Mouse (Mus musculus) c-Kit-positive CD71-positive TER-119-negative erythroid progenitor cells, embryonic 14.5 days (primary cell): ENCODE measurements around the gene Stoml2.

Experiments
- DNase-seq: peaks from one replicate; pipeline ENCODE4 v3.0.0-alpha.2; 2013; ENCODE audit warnings: low read depth

Stoml2 gene

DNA sequence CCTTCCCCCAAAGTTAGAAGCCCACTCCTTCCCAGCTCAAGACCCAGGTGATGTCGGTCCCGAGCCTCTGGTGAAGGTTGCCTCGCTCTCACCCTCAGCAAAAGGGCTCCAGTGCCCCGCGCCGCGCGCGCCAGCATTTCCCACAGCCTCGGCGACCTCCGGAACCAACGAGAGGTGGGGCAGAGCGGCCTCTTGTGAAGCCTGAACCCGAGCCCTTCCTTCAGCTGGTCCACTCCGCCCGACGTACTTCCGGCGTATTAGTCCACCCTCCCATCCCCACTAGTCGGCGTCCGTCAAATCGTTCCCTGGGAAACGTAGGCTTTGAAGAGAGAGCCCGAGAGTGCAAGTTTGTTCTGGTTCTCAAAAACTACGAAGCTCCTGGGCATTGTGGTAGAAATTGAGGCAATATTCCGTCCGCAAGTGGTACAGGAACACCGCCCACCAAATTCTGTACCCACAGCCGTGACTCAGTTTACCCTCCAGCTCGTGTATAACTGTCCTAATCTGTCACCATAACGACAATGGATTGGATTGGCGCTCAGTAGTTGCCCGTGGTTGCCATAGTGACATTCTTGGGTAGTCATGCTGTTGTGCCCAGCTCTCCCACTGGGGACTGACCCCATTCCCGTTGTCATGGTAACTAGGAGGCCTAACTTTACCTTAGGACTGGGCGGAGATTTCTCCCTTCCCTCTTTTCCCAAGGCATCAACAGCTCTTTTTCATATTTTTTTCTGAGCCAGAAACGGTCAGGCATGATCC is at the start of gene Stoml2:
TSS of gene Stoml2 (minus strand) at position 474 of the 759 bp plus-strand sequence.
- peak; percentile 90 for DNase-seq

DNA sequence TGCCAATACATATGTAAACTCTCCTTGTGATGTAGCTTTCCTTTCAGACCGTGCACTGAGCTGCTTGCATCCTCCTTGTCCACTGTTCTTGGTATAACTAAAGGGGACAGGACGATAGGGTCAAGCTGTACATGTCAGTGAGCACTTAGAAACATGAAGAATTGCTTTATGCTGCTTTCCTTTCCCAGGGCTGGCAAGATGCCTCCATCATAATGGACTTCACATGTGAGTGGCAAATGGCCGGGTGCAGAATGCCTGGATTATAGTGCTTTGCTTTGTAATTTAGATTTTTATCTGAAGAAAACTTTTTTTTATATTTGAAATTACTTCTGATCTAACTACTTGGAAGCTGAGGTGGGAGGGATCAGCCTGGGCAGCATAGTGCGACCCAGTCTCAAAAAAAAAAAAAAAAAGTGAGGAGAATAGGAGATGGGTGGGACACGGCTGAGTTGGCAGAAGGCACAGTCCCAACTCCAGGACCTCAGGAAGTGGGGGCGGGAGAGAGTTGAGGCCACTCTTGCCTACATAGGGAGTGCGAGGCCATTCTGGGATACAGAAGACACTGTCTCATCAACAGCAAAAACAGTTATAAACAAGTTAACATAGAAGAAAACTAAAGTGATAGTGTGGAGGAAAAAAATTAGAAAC is 46.7 kb upstream of the Stoml2 start:
- no peak for DNase-seq

DNA sequence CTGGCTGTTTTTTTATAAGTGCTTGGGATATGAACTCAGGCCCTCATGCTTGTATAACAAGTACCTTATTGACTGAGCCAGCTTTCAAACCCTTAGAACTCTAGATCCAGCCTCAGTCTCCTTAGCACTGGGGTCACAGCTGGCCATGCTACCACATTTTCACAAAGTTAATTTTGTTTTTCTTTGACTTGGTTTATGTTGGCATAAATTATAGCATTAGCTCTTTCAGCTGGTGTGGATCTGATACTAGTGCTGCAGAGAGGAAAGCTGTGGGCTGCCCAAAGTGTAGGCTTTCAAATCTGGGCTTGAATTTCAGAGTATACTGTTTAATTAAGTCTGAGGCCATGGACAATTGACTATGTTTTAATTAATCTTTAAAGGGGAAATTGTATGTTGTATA is 43.4 kb upstream of the Stoml2 start:
- no peak for DNase-seq

DNA sequence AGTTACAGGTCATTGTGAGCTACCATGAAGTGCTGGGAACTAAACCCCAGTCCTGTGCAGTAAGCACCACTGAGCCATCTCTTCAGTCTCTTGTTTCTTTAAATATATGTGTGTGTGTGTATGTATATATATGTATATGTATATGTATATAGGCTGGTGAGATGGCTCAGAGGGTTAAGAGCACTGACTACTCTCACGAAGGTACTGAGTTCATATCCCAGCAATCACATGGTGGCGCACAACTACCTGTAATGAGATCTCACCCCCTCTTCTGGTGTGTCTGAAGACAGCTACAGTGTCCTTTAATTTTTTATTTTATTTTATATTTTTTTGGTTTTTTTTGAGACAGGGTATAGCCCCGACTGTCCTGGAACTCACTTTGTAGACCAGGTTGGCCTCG is 34.0 kb upstream of the Stoml2 start:
- DNase-seq, result no peak

DNA sequence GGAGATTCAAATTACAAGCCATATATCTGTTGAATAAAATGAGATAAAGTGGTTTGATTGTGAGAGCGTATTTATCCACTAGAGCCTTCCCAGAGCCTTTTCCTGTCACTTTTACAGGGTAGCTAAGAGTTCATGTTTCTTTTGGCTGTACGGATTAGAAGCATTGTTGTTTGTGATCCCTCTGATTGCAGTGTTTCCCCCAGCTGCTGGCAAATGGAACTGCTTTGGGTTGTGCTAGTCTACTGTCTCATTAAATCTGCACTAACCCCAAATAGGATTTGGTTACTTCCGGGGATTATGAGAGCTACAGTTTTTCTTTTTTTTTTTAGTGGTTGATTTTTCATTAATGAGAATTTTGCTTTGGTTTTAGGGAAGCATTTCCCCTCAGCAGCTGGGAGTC is 28.8 kb upstream of the Stoml2 start:
- DNase-seq, result no peak

DNA sequence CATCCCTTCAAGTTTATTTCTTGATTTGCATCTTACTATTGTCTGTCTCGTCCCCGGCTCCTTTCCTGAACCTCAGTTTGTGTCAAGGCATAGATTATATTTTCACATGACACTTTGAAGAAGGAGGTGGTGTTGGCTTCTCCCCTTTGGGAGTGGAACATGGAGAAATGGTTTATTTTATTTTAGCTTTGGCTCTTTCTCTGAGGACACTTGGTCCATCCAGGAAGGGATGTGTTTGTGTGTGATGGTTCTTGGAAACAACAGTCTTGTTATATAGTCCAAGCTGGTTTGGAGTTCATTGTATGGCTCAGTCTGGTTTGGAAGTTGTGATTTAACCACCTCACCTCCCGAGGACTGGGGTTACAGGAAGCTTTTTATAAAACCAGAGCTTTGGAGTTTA is 28.2 kb upstream of the Stoml2 start:
- DNase-seq, result no peak

DNA sequence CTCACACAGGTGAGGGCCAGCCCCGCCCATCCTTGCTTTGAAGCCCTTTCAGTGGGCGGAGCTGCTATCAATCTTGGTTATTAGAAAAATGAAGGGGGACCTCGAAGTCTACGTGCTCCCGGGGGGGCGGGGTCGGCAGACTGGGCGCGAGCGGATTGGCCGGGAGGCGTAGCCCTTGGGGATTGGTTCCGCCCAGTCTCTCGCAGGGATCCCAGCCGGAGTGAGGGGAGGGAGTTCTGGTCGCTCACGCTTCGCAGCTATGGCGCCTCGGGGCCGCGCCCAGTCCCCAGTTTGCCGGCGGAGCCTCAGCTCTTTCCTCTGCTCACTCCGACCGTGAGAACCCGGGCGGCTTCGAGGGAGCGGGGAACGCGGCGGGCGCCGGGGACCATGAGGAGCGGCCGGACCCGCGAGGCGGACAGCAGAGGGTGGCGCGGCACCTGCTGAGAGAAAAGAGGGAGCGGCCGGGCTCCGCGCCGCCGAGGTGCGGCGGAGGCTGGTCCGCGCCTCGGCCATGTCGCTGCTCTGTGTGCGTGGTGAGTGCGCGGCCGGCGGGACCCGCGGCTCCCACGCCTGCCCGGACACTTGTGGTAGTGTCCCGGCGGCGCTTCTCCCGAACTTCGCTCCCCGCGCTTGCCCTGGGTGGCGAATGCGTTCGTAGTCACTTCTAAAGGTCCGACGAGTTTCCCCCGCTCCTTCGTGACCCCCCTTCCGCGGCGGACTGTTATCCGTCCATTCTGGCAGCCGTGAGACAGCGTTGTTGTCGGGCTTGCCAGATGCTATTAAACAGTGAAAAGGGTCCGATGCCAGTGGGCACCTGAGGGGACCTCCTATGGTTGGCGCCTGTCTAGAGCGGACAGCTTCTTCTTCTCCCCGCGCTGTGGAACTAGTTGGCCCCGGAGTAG is 27.5 kb upstream of the Stoml2 start, which contains the start of gene Unc13b:
TSS of gene Unc13b (plus strand) at position 201 of the 902 bp plus-strand sequence.
- peak; percentile 87 for DNase-seq

DNA sequence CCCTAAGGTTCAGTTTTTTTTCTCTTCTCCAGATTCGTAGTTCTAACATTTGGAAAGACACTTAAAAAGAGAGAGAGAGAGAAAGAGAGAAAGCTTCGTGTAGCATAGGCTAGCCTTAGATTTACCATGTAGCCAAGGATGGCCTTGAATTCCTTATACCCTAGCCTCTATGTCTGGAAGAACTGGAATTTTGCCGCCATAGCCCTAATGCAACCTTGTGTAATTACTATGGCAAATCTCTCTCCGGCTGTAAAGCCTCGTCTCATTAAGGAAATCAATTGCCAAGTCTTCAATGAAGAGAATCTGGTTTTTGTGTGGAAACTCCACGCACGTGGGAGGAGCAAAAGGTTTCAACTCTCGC is 26.9 kb upstream of the Stoml2 start:
- no peak for DNase-seq

DNA sequence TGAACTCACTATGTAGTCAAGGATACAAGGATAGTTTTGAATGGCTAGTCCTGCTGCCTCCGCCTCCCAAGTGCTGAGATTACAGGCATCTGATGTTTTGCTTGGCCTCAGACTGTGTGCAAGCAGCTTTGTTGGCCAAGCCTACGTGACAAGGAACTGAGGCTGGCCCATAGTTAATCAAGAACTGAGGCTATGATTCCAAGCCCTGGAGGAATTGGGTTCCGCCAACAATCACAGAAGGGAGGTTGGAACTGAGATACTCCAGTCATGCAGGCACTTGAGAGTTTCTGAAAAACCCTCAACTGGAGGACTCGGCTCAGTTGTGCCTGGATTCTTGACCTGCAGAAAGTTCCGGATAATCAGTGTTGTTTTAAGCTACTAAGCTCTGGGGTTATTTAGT is 26.1 kb upstream of the Stoml2 start:
- DNase-seq, result no peak

DNA sequence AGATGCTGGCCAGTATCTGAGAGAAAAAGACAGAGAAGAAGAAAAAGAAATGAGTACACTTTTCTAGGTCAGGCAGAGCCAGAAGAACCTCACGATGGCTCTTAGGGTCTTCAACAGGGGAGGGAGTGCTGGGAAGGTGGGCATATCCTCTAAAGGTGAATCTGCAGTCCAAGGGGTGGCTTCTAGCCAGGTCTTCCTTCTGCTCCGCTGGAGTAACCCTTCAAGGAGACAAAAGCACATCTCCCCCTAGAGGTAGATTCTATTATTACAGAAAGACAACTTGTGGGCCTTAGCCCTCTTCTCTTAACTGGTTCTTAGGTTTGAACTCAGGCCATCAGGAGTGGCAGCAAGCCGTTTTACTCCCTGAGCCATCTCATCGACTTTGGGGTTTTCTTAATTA is 21.1 kb upstream of the Stoml2 start:
- DNase-seq, result peak; percentile 66

DNA sequence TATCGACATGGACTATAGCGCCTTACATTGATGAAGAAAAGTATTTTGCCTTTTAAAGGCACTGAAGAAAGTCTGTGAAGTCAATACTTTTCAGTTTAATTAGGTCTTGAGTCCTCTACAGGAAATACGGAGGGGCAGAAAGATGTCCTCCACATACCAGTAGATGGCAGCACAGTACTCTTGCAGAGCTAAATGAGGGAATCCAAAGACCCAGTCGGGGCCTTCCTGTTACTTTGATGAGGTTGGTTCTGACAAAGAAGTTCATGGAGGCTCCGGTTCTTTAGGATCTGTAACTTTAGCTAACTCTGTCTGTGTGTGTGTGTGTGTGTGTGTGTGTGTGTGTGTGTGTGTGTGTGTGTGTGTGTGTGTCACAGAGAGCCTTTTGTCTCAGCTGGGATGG is 15.7 kb upstream of the Stoml2 start:
- peak; percentile 80 for DNase-seq

DNA sequence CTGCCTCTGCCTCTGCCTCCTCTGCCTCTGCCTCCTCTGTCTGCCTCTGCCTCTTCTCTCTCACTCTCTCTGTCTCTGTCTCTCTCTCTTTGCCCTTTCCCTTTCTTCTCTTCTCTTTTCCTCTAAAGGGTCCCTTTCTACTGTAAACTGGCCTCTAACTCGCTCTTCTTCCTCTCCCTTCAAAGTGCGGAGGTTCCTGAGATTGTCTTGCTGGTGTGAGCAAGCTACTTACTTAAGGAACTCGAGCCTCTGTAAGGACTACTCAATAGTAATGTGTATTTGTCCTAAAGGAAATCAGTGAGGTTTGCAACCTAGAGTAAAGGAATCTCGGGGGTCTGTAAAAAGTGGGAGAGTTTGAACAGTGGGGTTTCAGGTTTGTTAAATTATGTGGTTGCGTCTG is 15.1 kb upstream of the Stoml2 start:
- DNase-seq, result no peak

DNA sequence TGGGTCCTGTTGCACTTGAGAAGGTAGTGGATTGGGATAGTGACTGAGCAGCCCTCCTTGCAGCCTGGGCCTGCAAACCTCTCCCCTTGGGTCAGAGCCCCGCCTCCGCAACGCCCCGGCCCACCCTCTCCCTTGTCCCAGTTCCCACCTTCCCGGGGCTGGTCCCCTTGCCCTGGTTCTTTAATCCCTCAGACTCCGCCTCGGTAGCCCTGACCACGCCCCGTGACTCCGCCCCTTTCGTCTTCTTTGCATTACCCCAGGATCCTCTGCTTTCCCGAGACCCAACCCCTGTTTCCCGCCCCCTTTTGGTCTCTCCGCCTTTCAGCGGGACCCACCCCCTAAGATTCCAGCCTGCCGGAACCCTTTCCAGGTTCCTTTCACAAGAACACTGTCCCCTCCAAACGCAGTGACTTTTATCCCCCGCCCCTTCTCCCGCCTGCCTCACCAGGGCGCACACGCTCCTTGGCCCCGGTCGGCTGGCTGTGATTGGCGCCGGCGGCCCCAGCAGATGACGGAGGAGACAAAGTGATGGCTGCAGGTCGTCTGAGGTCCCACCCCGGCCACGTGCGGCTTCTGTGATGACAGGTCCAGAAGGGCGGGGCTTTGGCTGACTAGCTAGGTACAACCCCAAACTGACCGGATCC is 14.3 kb upstream of the Stoml2 start, which contains the start of gene Fam214b:
TSS of gene Fam214b (minus strand) at position 562 of the 644 bp plus-strand sequence.
- peak; percentile 83 for DNase-seq

DNA sequence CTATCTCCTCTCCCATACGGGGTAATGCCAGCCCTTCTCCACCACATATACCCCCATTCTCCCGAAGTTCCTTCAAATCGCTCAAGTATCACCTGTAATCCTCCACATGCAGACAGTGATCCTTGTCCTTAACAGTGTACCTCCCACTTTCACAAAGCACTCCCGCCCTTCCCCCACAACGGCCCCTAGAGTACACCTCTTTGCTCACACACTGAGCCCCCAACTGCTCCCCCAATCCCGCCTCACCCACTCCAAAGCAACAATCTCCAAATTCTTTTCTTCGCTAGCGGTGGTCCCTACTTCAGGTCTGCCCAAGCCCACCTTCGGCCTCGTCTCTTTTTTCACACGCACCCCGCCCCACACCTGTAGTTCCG is 13.8 kb upstream of the Stoml2 start:
- no peak for DNase-seq

DNA sequence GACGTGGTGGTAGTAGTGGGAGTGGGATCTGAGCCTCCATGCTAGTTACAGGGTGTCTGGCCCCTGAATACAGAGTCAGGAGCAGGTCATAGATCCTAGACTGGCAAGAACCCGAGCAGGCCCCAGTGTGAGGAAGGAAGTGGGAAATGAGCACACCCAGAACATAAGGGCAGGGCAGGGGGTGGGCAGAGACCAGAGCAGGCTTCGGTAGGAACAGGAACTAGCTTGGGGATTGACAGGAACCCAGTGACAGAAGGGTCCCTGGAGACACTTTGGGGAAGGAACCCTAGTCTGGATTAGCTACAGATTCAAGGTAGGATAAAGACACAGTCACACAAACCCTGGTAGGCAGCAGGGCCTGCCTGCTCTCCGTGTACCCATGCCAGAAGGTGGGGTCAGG is 13.2 kb upstream of the Stoml2 start:
- no peak for DNase-seq

DNA sequence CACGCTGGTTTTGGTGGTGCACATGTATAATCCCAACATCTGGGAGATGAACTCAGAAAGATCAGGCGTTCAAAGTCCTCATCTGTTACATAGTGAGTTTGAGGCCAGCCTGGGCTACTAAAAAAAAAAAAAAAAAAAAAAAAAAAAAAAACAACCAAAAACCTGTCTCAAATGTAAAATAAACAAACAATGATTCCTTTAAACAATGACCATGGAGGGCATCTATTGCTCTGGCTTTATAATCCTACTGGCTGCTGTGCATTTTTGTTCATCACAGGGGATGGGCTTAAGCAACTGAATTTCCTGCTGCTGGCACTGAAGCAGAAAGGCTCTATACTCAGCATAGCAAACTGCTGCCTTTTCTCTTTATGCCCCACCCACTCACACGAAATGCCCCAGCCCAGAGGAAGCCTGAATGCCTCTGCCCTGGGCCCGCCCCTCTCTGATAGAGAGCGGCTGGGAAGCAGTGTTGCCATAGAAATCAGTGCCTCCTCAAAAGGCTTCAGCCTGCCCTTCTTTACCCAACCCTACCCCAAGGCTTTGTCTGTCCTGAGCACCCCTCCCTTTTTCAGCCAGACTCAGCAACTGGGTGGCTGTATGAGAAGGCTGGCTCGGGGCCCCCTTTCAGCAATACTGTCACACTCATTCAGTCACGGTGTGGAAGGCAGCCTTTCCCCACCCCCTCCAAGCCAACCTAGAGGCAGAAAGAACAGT is 12.3 kb upstream of the Stoml2 start:
- no peak for DNase-seq

DNA sequence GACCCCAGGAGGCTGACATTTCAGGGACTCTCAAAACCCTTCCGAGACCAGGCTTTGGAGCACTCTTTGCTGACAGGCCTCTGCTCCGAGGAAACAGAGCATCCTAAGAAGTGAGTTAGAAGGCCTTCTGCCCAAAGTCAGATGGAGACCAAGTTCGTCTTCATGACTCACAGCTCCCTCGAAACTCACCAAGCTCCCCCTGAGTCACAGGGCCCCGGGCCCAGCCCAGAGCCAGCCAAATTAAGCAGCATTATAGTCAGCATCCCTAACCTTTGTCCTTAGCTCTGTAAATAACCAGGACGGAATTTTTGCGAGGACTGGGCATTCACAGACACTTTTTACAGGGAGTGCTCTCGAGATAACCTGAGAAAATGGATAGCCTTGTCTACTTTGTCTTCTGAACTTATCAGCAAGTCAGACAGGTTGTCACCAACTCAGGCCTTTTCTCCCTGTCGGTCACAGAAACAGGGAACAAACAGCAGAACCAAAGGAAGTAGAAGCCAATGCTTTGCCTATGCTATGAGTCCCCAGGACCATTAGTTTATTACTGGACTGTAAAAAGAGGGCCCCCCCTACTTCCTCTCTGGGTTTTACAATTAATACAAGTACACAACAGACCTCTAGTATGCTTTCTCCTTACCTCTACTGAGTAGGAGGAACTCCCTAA is 9.5 kb upstream of the Stoml2 start:
- no peak for DNase-seq

DNA sequence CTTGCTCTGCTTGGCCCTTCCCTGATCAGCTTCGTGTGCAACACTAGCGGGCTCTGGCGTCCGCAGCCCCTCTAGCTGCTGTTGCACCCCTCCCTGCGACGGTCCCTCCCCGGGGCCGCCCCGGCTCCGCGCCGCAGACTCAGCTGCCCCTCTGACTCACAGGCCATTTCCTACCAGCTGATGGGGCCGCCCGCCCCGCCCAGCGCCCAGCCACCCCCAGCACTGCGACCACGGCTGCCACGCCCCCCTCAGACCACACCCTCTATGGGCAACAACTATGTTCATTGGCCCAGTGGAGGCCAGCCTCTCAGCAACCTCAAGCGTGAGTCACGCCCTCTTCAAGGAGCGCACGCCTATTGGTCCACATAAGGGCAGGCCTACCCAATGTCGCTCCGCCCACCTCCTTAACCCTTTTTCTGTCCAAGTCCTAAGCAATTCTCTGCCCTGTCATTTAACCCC is 8.6 kb upstream of the Stoml2 start:
- peak; percentile 97 for DNase-seq

DNA sequence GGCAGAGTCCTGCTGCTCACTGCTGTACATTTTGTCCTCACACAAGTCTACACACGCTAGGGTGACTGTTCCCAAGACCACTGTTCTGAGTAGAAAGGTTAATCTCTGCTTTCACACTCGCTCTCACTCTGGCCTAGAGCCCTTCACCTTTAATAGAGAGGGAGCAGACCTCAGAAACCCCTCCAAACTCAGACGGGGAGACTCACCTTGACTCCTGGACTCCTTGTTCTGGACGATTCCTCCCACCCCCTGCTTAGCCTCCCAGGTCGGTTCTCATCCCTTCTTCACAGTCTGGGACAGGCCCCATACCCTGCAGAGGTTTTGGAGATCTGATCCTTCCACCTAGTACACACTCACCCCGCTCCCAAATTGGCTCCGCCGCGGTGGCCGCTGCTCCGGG is 8.1 kb upstream of the Stoml2 start:
- no peak for DNase-seq

DNA sequence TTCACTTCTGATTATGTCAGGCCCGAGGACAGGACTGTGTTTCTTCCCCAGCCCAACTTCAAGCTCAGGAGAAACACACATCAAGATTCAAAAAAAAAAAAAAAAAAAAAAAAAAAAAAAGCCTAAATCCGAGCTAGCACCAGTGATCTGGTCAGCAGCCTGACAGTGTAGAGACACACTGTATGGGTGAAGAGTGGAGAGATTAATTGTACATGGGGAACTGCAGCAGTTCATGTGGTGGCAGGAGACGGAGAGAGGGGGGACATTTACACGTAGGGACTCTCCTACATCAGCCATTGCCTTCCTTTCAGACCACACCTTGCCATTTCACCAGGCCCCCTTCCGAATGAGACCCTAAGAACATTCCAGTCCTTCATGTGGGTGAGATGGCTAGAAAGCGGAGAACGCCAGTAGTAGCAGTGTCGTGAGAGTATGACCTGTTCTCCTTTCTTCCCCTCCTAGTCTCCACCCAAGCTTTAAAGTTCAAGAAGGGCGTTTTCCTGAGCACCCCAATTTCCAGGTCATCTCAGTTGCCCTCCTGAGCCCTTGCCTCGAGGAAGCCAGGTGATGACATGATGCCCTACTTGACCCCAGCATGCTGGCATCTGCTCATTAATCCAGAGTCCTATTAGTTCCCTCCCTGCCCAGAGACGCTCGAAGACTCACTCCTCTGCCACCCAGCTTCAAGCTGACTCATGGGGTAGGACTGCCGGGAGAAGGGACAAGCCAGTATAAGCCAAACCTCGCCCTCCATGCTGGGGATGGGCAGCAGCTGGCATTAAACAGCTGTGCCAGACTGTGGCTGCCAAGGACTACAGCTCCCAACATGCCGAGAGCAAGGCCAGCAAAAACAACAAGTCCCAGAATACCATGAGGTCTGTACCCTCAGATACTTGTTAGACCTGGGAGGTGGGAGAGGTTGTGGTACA is 7.3 kb upstream of the Stoml2 start:
- no peak for DNase-seq
